Mouse (Mus musculus) small intestine, adult 2 months (tissue): Measurements from ENCODE around the gene Creb3l4.

ENCODE experiments used
- CTCF ChIP-seq: fragments of 200-500 bp; IDR thresholded peaks from 2 replicates; pipeline ENCODE4 v1.5.1; 2012; ENCODE audit warnings: low read depth, mild to moderate bottlenecking, control low read depth, inconsistent platforms, low read length, moderate library complexity, mixed read lengths; ENCODE audit not compliant: insufficient replicate concordance, insufficient read length; ENCODE audit errors: extremely low read depth
- POLR2A ChIP-seq: fragments of 200-500 bp; IDR thresholded peaks from 2 replicates; pipeline ENCODE4 v1.6.1; 2012; ENCODE audit warnings: low read depth, mild to moderate bottlenecking, control low read depth, inconsistent platforms, low read length, moderate library complexity

GRCm38 (mm10) chr3:90215825-90216380, 27.4 kb downstream of the Creb3l4 start:
- TF ChIP-seq POLR2A (no peak), CTCF (no peak)
